Mouse (Mus musculus): Measurements from ENCODE around the gene Lrr1. TPM values are rescaled to one million over a fixed set of nuclear protein-coding genes. Genes with fewer than 3 reads are reported as not detected.
A peak's percentile ranks its signal among the peaks of the same experiment; 100 is the strongest.
"Not testable (repeated sequence)": the region's sequence is repeated elsewhere in the genome, so short reads cannot be mapped to it uniquely, and the experiment has no call there.

Gene Lrr1
- polyA plus RNA-seq, 1 experiment from 2014 or later: 25.9 TPM

- not testable (repeated sequence) for H3K4me2 ChIP-seq; H3K36me3 ChIP-seq (ENCODE audit: poor library complexity, severe bottlenecking); ATAC-seq; H3K27me3 ChIP-seq; H3K9me3 ChIP-seq (replicated peaks); H3K27ac ChIP-seq; H3K9ac ChIP-seq; H3K4me3 ChIP-seq
- 69% methylated on average over 8 of the region's 8 CpGs for WGBS
- peaks cover 15% of the 10 kb centered on the region for H3K4me1 ChIP-seq
These were observed 1.6 kb upstream of the Lrr1 start for GRCm38 (mm10) chr12:69166861-69167581.

- H3K9me3 ChIP-seq (replicated peaks): no peaks in the 10 kb centered on the region
- ATAC-seq: peak; percentile 37
- peak overlapping the region; percentile 70 for H3K9ac ChIP-seq
- WGBS: 7% methylated on average over 18 of the region's 18 CpGs
- H3K27me3 ChIP-seq: no peaks in the 10 kb centered on the region
- peaks cover 4% of the 10 kb centered on the region; the same call in 1 of the 2 replicates for H3K36me3 ChIP-seq (ENCODE audit: poor library complexity, severe bottlenecking)
- H3K4me2 ChIP-seq: peak overlapping the region; percentile 73
- H3K4me1 ChIP-seq: peaks cover 15% of the 10 kb centered on the region
- H3K27ac ChIP-seq: no peak overlapping the region
- peak overlapping the region; percentile 67 for H3K4me3 ChIP-seq
These were observed 756 bp upstream of the Lrr1 start for GRCm38 (mm10) chr12:69167656-69168460.

- 92% methylated on average over 2 of the region's 2 CpGs for WGBS
- Histone ChIP-seq H3K4me1 (peaks cover 15% of the 10 kb centered on the region), H3K9me3 (replicated peaks) (no peaks in the 10 kb centered on the region), H3K9ac (no peak overlapping the region), H3K27me3 (no peaks in the 10 kb centered on the region), H3K4me3 (no peak overlapping the region), H3K27ac (no peak overlapping the region), H3K36me3 (ENCODE audit: poor library complexity, severe bottlenecking) (peaks cover 13% of the 10 kb centered on the region; the same call in 1 of the 2 replicates), H3K4me2 (no peak overlapping the region)
- no peak for ATAC-seq
These were observed 2.7 kb downstream of the Lrr1 start for GRCm38 (mm10) chr12:69171307-69171706.

GRCm38 (mm10) chr12:69175975-69176374 lies 7.4 kb downstream of the Lrr1 start:
- Histone ChIP-seq H3K4me1 (no peaks in the 10 kb centered on the region), H3K27ac (no peak overlapping the region), H3K4me2 (no peak overlapping the region), H3K36me3 (ENCODE audit: poor library complexity, severe bottlenecking) (peaks cover 19% of the 10 kb centered on the region; the same call in 1 of the 2 replicates), H3K4me3 (no peak overlapping the region), H3K27me3 (no peaks in the 10 kb centered on the region), H3K9me3 (replicated peaks) (no peaks in the 10 kb centered on the region), H3K9ac (no peak overlapping the region)
- 96% methylated on average over 3 of the region's 3 CpGs for WGBS
- no peak for ATAC-seq

GRCm38 (mm10) chr12:69177526-69177925 lies 8.9 kb downstream of the Lrr1 start:
- no peak for ATAC-seq
- no peak overlapping the region for H3K27ac ChIP-seq
- H3K4me1 ChIP-seq: 0 out of 2 replicates have a peak, but pooled peaks cover 3% of the 10 kb centered on the region
- 77% methylated on average over 3 of the region's 3 CpGs for WGBS
- no peaks in the 10 kb centered on the region for H3K9me3 ChIP-seq (replicated peaks)
- H3K9ac ChIP-seq: no peak overlapping the region
- H3K27me3 ChIP-seq: no peaks in the 10 kb centered on the region
- no peak overlapping the region for H3K4me3 ChIP-seq
- peaks cover 29% of the 10 kb centered on the region for H3K36me3 ChIP-seq (ENCODE audit: poor library complexity, severe bottlenecking)
- no peak overlapping the region for H3K4me2 ChIP-seq

GRCm38 (mm10) chr12:69179371-69179770 lies 10.8 kb downstream of the Lrr1 start:
- H3K9me3 ChIP-seq (replicated peaks): no peaks in the 10 kb centered on the region
- no peak for ATAC-seq
- peaks cover 9% of the 10 kb centered on the region for H3K4me1 ChIP-seq
- no peak overlapping the region for H3K4me2 ChIP-seq
- H3K9ac ChIP-seq: no peak overlapping the region
- 74% methylated on average over 12 of the region's 12 CpGs for WGBS
- no peak overlapping the region for H3K4me3 ChIP-seq
- no peaks in the 10 kb centered on the region for H3K27me3 ChIP-seq
- peaks cover 25% of the 10 kb centered on the region for H3K36me3 ChIP-seq (ENCODE audit: poor library complexity, severe bottlenecking)
- no peak overlapping the region for H3K27ac ChIP-seq

GRCm38 (mm10) chr12:69181800-69182199 lies 13.2 kb downstream of the Lrr1 start:
- peaks cover 25% of the 10 kb centered on the region for H3K4me1 ChIP-seq
- 87% methylated on average over 4 of the region's 4 CpGs for WGBS

GRCm38 (mm10) chr12:69183583-69184308 lies 15.1 kb downstream of the Lrr1 start, which contains the start of the genes Rpl36al and Mgat2:
Rpl36al (minus strand) TSS chr12:69184083.
Mgat2 (plus strand) TSS chr12:69184157.
- H3K36me3 ChIP-seq (ENCODE audit: poor library complexity, severe bottlenecking): peaks cover 25% of the 10 kb centered on the region
- H3K9me3 ChIP-seq (replicated peaks): no peaks in the 10 kb centered on the region
- peaks cover 32% of the 10 kb centered on the region for H3K4me1 ChIP-seq
- H3K27me3 ChIP-seq: no peaks in the 10 kb centered on the region
- H3K9ac ChIP-seq: peak within 1 kb of the TSS; percentile 84
- H3K4me2 ChIP-seq: peak within 1 kb of the TSS; percentile 98
- H3K27ac ChIP-seq: peak within 1 kb of the TSS; percentile 84
- H3K4me3 ChIP-seq: peak within 1 kb of the TSS; percentile 89
- WGBS: under 1% methylated on average over 82 of the region's 84 CpGs
- peak; percentile 100 for ATAC-seq

More at GRCm38 (mm10) chr12:69181800-69182199, 13.2 kb downstream of the Lrr1 start:
- Histone ChIP-seq H3K36me3 (ENCODE audit: poor library complexity, severe bottlenecking) (peaks cover 15% of the 10 kb centered on the region), H3K27ac (no peak overlapping the region), H3K9me3 (replicated peaks) (no peaks in the 10 kb centered on the region), H3K9ac (no peak overlapping the region), H3K27me3 (no peaks in the 10 kb centered on the region), H3K4me2 (no peak overlapping the region), H3K4me3 (no peak overlapping the region)
- ATAC-seq: no peak

GRCm38 (mm10) chr12:69184342-69185295 lies 16.0 kb downstream of the Lrr1 start:
- H3K4me2 ChIP-seq: peak overlapping the region; percentile 98
- peak overlapping the region; percentile 84 for H3K9ac ChIP-seq
- peak overlapping the region; percentile 84 for H3K27ac ChIP-seq
- no peaks in the 10 kb centered on the region for H3K27me3 ChIP-seq
- H3K4me1 ChIP-seq: peaks cover 32% of the 10 kb centered on the region
- no peaks in the 10 kb centered on the region for H3K9me3 ChIP-seq (replicated peaks)
- 3% methylated on average over 57 of the region's 86 CpGs for WGBS
- H3K36me3 ChIP-seq (ENCODE audit: poor library complexity, severe bottlenecking): peaks cover 32% of the 10 kb centered on the region
- peak overlapping the region; percentile 89 for H3K4me3 ChIP-seq
- ATAC-seq: peak; percentile 73

GRCm38 (mm10) chr12:69185371-69185770 lies 16.8 kb downstream of the Lrr1 start:
- no peak overlapping the region for H3K27ac ChIP-seq
- no peaks in the 10 kb centered on the region for H3K27me3 ChIP-seq
- peak overlapping the region; percentile 98 for H3K4me2 ChIP-seq
- peak overlapping the region; percentile 89 for H3K4me3 ChIP-seq
- H3K4me1 ChIP-seq: peaks cover 32% of the 10 kb centered on the region
- no peak for ATAC-seq
- no peaks in the 10 kb centered on the region for H3K9me3 ChIP-seq (replicated peaks)
- WGBS: 78% methylated on average over 7 of the region's 7 CpGs
- peaks cover 39% of the 10 kb centered on the region for H3K36me3 ChIP-seq (ENCODE audit: poor library complexity, severe bottlenecking)
- peak overlapping the region; percentile 84 for H3K9ac ChIP-seq
